Mouse (Mus musculus) CH12.LX (cell line): ENCODE measurements around the gene Ccser1. TPM values are rescaled to one million over a fixed set of nuclear protein-coding genes. Genes with fewer than 3 reads are reported as not detected.

ENCODE experiments used
- DNase-seq: peaks from one replicate; pipeline ENCODE4 v3.0.0-alpha.2; 2013; ENCODE audit errors: extremely low read depth
- H3K27ac ChIP-seq: 2 replicates; pipeline ENCODE4 v1.5.1; 2012; ENCODE audit warnings: low read depth, mild to moderate bottlenecking, control low read depth, moderate library complexity; ENCODE audit not compliant: insufficient read depth
- H3K27me3 ChIP-seq: replicated peaks from 2 replicates; pipeline ENCODE3; 2012; ENCODE audit warnings: inconsistent platforms
- H3K36me3 ChIP-seq, 2 experiments: replicated peaks in 1 of 2; 2 replicates each; pipeline versions ENCODE3 to v1.6.1; 2012; ENCODE audit warnings: inconsistent platforms in 1 of 2, low read length in 1 of 2, mild to moderate bottlenecking in 1 of 2, mixed read lengths in 1 of 2, moderate library complexity in 1 of 2; ENCODE audit not compliant: control insufficient read depth in 1 of 2, insufficient read depth in 1 of 2
- H3K4me1 ChIP-seq, 2 experiments: 2 replicates each; pipeline ENCODE4 v1.6.1; 2012; ENCODE audit warnings: inconsistent platforms in 1 of 2, moderate library complexity in 1 of 2; ENCODE audit not compliant: insufficient read depth in 2 of 2, control insufficient read depth in 1 of 2
- H3K4me2 ChIP-seq: 2 replicates; pipeline ENCODE4 v1.6.1; 2012; ENCODE audit warnings: low read depth, mild to moderate bottlenecking, control low read depth; ENCODE audit not compliant: poor library complexity, insufficient read depth, severe bottlenecking
- H3K4me3 ChIP-seq, 3 experiments: fragments of 150-350 bp in 1 of 3; sonication (generic) in 1 of 3; replicated peaks in 1 of 3; 2 replicates each; pipeline versions ENCODE3 to v1.5.1; 2011 to 2012; ENCODE audit warnings: low read depth in 2 of 3, low read length in 2 of 3, mild to moderate bottlenecking in 2 of 3, moderate library complexity in 2 of 3, control low read depth in 1 of 3, improper control_type of control experiment in 1 of 3, inconsistent platforms in 1 of 3, mixed read lengths in 1 of 3; ENCODE audit not compliant: poor library complexity in 1 of 3
- H3K79me2 ChIP-seq: replicated peaks from 2 replicates; pipeline ENCODE4 v1.6.1; 2012; ENCODE audit warnings: mild to moderate bottlenecking, moderate library complexity; ENCODE audit not compliant: control insufficient read depth, poor library complexity, insufficient read depth, severe bottlenecking; ENCODE audit errors: extremely low read depth
- H3K9ac ChIP-seq: 2 replicates; pipeline ENCODE4 v1.6.1; 2012; ENCODE audit warnings: low read depth, mild to moderate bottlenecking, control low read depth, moderate library complexity; ENCODE audit not compliant: insufficient read depth
- H3K9me3 ChIP-seq: replicated peaks from 2 replicates; pipeline ENCODE3; 2012; ENCODE audit warnings: low read length, inconsistent platforms, mixed read lengths
- BHLHE40 ChIP-seq: IDR thresholded peaks from 2 replicates; pipeline ENCODE4 v1.6.1; 2011; ENCODE audit warnings: mild to moderate bottlenecking, low read depth, low read length, improper control_type of control experiment
- CHD1 ChIP-seq: IDR thresholded peaks from 2 replicates; pipeline ENCODE4 v1.6.1; 2012; ENCODE audit warnings: low read depth, low read length, improper control_type of control experiment, inconsistent platforms
- CHD2 ChIP-seq: IDR thresholded peaks from 2 replicates; pipeline ENCODE4 v1.6.1; 2011; ENCODE audit warnings: low read length, improper control_type of control experiment
- CTCF ChIP-seq, 2 experiments: IDR thresholded peaks in 1 of 2; conservative IDR thresholded peaks in 1 of 2; 2 replicates each; pipeline ENCODE4 v1.5.1; 2011 to 2012; ENCODE audit warnings: low read depth in 2 of 2, low read length in 2 of 2, improper control_type of control experiment in 1 of 2, inconsistent platforms in 1 of 2, mild to moderate bottlenecking in 1 of 2, moderate library complexity in 1 of 2
- E2F4 ChIP-seq: IDR thresholded peaks from 2 replicates; pipeline ENCODE4 v1.6.1; 2011; ENCODE audit warnings: low read depth, low read length, improper control_type of control experiment; ENCODE audit not compliant: insufficient replicate concordance
- ETS1 ChIP-seq: conservative IDR thresholded peaks from 2 replicates; pipeline ENCODE4 v1.6.1; 2012; ENCODE audit warnings: low read depth, mild to moderate bottlenecking, inconsistent platforms, low read length, improper control_type of control experiment, moderate library complexity
- MAFK ChIP-seq: IDR thresholded peaks from 2 replicates; pipeline ENCODE4 v1.6.1; 2011; ENCODE audit warnings: low read length, improper control_type of control experiment; ENCODE audit not compliant: insufficient replicate concordance
- MAZ ChIP-seq: IDR thresholded peaks from 2 replicates; pipeline ENCODE4 v1.6.1; 2012; ENCODE audit warnings: low read depth, mild to moderate bottlenecking, inconsistent platforms, low read length, improper control_type of control experiment, moderate library complexity
- MEF2A ChIP-seq: IDR thresholded peaks from 2 replicates; pipeline ENCODE4 v1.6.1; 2014; ENCODE audit warnings: low read depth, mild to moderate bottlenecking, inconsistent platforms, low read length, improper control_type of control experiment, borderline replicate concordance
- MXI1 ChIP-seq: IDR thresholded peaks from 2 replicates; pipeline ENCODE4 v1.6.1; 2011; ENCODE audit warnings: mild to moderate bottlenecking, low read depth, low read length, improper control_type of control experiment
- MYC ChIP-seq: IDR thresholded peaks from 2 replicates; pipeline ENCODE4 v1.6.1; 2011; ENCODE audit warnings: low read depth, mild to moderate bottlenecking, improper control_type of control experiment, low read length
- NELFE ChIP-seq: IDR thresholded peaks from 2 replicates; pipeline ENCODE4 v1.6.1; 2011; ENCODE audit warnings: low read depth, low read length, improper control_type of control experiment
- NRF1 ChIP-seq: IDR thresholded peaks from 2 replicates; pipeline ENCODE4 v1.6.1; 2014; ENCODE audit warnings: low read depth, mild to moderate bottlenecking, inconsistent platforms, low read length, improper control_type of control experiment, moderate library complexity
- POLR2A ChIP-seq: IDR thresholded peaks from 2 replicates; pipeline ENCODE4 v1.6.1; 2011; ENCODE audit warnings: low read depth, mild to moderate bottlenecking, improper control_type of control experiment, low read length
- POLR2AphosphoS2 ChIP-seq: IDR thresholded peaks from 2 replicates; pipeline ENCODE4 v1.6.1; 2011; ENCODE audit warnings: low read depth, low read length, improper control_type of control experiment
- RCOR1 ChIP-seq: conservative IDR thresholded peaks from 2 replicates; pipeline ENCODE4 v1.6.1; 2012; ENCODE audit warnings: low read depth, mild to moderate bottlenecking, inconsistent platforms, low read length, improper control_type of control experiment
- SMC3 ChIP-seq: IDR thresholded peaks from 2 replicates; pipeline ENCODE4 v1.6.1; 2011; ENCODE audit warnings: low read depth, low read length, improper control_type of control experiment
- TBP ChIP-seq: conservative IDR thresholded peaks from 2 replicates; pipeline ENCODE4 v1.6.1; 2011; ENCODE audit warnings: low read depth, low read length, improper control_type of control experiment
- UBTF ChIP-seq: IDR thresholded peaks from 2 replicates; pipeline ENCODE4 v1.6.1; 2012; ENCODE audit warnings: low read depth, mild to moderate bottlenecking, inconsistent platforms, low read length, improper control_type of control experiment, moderate library complexity
- USF1 ChIP-seq: IDR thresholded peaks from 2 replicates; pipeline ENCODE4 v1.6.1; 2014; ENCODE audit warnings: low read depth, mild to moderate bottlenecking, inconsistent platforms, low read length, improper control_type of control experiment
- ZC3H11A ChIP-seq: IDR thresholded peaks from 2 replicates; pipeline ENCODE4 v1.6.1; 2012; ENCODE audit warnings: low read depth, mild to moderate bottlenecking, inconsistent platforms, low read length, improper control_type of control experiment
- dilution Hi-C: fragments of 300-500 bp; cut with MboI; formaldehyde crosslinking; loops from 2 replicates; pipeline ENCODE4 v1.14.3; 2020; ENCODE audit warnings: low sequenced_read_pairs; ENCODE audit not compliant: extremely low pct_unique_long_range_greater_than_20kb, extremely low pct_ligation_motif_present
- in situ Hi-C: fragments of 300-500 bp; cut with MboI; formaldehyde crosslinking; loops from 3 replicates; pipeline ENCODE4 v1.14.3; 2019; ENCODE audit warnings: low sequenced_read_pairs, low pct_ligation_motif_present, low pct_unique_long_range_greater_than_20kb, mixed read lengths
- polyA plus RNA-seq: library from polyadenylated mRNA; unstranded; fragments of >175 nt; gene quantifications from 2 replicates; pipeline ENCODE4 v1.2.1, GENCODE M21; 2012; ENCODE audit warnings: low read depth; ENCODE audit not compliant: insufficient read length
- total RNA-seq, 2 experiments: library from RNA; depleted of rRNA; stranded (reverse); fragments of 300-350 nt in 1 of 2; fragments of >200 nt in 1 of 2; gene quantifications; 2 replicates each; pipeline ENCODE4 v1.2.3; 2012 to 2014

Gene Ccser1
- total and polyA plus RNA-seq, 3 experiments, result not detected

- H3K36me3 ChIP-seq, result no peaks in the 10 kb centered on the region
- H3K9me3 ChIP-seq, result peaks cover 51% of the 10 kb centered on the region
- H3K27ac ChIP-seq, result no peak overlapping the region
- in situ Hi-C loops, result no loop called here
- TF ChIP-seq MAFK (no peak), MYC (no peak), SMC3 (no peak), CHD2 (no peak), CHD1 (no peak), BHLHE40 (no peak), POLR2AphosphoS2 (no peak), POLR2A (no peak), NELFE (no peak), USF1 (no peak), MAZ (no peak), ZC3H11A (no peak), E2F4 (no peak), MXI1 (no peak), MEF2A (no peak), RCOR1 (no peak), CTCF (conservative IDR thresholded peaks at IDR 0.05 in 1 of 2, IDR thresholded peaks at IDR 0.05 in 1 of 2; ENCODE audit: low read depth in 2 of 2, low read length in 2 of 2) (no peak), UBTF (no peak)
- H3K4me3 ChIP-seq, result no peak overlapping the region
- no peak overlapping the region for H3K9ac ChIP-seq
- no peaks in the 10 kb centered on the region for H3K27me3 ChIP-seq
- no peak overlapping the region for H3K4me2 ChIP-seq
- DNase-seq, result no peak
- dilution Hi-C loops, result no loop called here
- no peaks in the 10 kb centered on the region for H3K79me2 ChIP-seq
- no peaks in the 10 kb centered on the region for H3K4me1 ChIP-seq
Observed at GRCm38 (mm10) chr6:61240618-61241017, 60.5 kb downstream of the Ccser1 start.

GRCm38 (mm10) chr6:61242556-61242955, 62.4 kb downstream of the Ccser1 start:
- TF ChIP-seq NRF1 (no peak), ETS1 (no peak), CTCF (conservative IDR thresholded peaks at IDR 0.05 in 1 of 2, IDR thresholded peaks at IDR 0.05 in 1 of 2; ENCODE audit: low read depth in 2 of 2, low read length in 2 of 2) (no peak), TBP (no peak)
- TF ChIP-seq, all 38 proteins: peak for 0
- Histone ChIP-seq H3K9ac (no peak overlapping the region), H3K27me3 (no peaks in the 10 kb centered on the region), H3K9me3 (peaks cover 48% of the 10 kb centered on the region), H3K79me2 (no peaks in the 10 kb centered on the region), H3K27ac (no peak overlapping the region), H3K4me1 (no peaks in the 10 kb centered on the region), H3K4me2 (no peak overlapping the region), H3K4me3 (no peak overlapping the region), H3K36me3 (no peaks in the 10 kb centered on the region)
- dilution Hi-C loops, result no loop called here
- in situ Hi-C loops, result no loop called here
- DNase-seq, result no peak
